Mouse (Mus musculus) leukemia stem cell, adult 10-12 weeks (primary cell): ENCODE results near the gene Ralbp1. TPM values are rescaled to one million over a fixed set of nuclear protein-coding genes. Genes with fewer than 3 reads are reported as not detected.

ENCODE experiments used
- polyA plus RNA-seq: library from polyadenylated mRNA; stranded (reverse); fragments of >175 nt; gene quantifications from 2 replicates; pipeline ENCODE4 v1.2.3, GENCODE M21; 2012; ENCODE audit warnings: low replicate concordance

Ralbp1 gene
- 50.9 and 141 TPM in 2 replicates for polyA plus RNA-seq

DNA sequence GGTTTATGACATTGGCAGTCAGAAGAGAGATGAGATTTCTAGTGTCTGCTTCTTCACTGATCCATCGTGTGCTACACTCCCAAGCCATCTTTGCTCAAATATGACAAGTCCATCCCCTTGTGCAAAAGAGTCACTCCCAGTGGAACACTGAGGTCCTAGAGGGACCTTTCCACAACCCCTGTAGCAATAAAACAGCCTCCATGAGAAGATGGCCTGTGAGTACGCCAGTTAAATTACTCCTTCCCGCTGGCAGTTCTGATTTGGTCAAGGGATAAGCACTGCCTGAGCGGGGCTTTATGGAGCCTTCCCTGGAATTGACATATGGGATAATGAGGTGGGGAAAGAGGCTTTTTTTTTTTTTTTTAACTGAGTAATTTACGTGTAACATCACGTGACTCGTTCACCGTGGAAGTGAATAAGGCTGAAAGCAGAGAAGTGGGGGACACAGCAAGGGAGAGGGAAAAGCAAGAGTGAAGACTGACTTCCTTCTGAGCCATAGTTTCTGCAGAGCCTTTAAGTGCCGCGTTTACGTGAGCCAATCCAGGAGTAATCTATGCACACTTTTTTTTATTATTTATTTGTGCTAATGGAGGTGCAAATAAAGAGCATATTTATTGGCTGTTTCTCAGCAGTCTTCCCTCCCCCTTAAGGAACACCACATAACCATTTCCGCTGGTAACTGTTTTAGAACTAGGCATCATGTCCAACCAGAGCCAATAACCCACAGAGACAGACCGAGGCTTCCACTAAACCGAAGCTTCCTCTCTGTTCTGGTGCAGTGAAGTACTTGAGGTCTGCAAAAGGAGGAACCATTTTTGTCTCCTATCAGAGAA lies at the start of gene Ralbp1:
Gene Ralbp1, minus strand, starts transcription at position 102 of the 833 bp plus-strand sequence.

Other genes with a start within 250 kb of the Ralbp1 start
- not detected in 2 replicates for gene Txndc2, start 243.6 kb downstream of the Ralbp1 start, polyA plus RNA-seq
- 0.96 and 2.1 TPM in 2 replicates for gene Rab31, start 113.0 kb downstream of the Ralbp1 start, polyA plus RNA-seq
- gene Ppp4r1, start 103.2 kb downstream of the Ralbp1 start, polyA plus RNA-seq, result 2.9 and 8.3 TPM in 2 replicates
- gene Twsg1, start 65.4 kb upstream of the Ralbp1 start, polyA plus RNA-seq, result 10.7 and 26.6 TPM in 2 replicates
- 4.5 and 4.8 TPM in 2 replicates for gene Ankrd12, start 191.3 kb upstream of the Ralbp1 start, polyA plus RNA-seq
- 21.6 and 64.2 TPM in 2 replicates for gene Ndufv2, start 215.8 kb upstream of the Ralbp1 start, polyA plus RNA-seq
- gene Washc1, start 225.7 kb upstream of the Ralbp1 start, polyA plus RNA-seq, result 22.2 and 31.0 TPM in 2 replicates
- 8.0 and 8.9 TPM in 2 replicates for gene Ddx11, start 237.7 kb upstream of the Ralbp1 start, polyA plus RNA-seq